Mouse (Mus musculus) embryo, embryonic 10.5 days (tissue): ENCODE measurements at regions not wholly inside any gene's neighbourhood (a gene's known extent, or its start where the extent isn't known, plus 50 kb on each side); places are given as distances from the start of the nearest gene placed in this dataset.
"Not testable (repeated sequence)": the region's sequence is repeated elsewhere in the genome, so short reads cannot be mapped to it uniquely, and the experiment has no call there.

ENCODE experiments used
- DNase-seq: peaks from one replicate; pipeline ENCODE4 v3.0.0-alpha.2; 2015; ENCODE audit warnings: low spot score

DNA sequence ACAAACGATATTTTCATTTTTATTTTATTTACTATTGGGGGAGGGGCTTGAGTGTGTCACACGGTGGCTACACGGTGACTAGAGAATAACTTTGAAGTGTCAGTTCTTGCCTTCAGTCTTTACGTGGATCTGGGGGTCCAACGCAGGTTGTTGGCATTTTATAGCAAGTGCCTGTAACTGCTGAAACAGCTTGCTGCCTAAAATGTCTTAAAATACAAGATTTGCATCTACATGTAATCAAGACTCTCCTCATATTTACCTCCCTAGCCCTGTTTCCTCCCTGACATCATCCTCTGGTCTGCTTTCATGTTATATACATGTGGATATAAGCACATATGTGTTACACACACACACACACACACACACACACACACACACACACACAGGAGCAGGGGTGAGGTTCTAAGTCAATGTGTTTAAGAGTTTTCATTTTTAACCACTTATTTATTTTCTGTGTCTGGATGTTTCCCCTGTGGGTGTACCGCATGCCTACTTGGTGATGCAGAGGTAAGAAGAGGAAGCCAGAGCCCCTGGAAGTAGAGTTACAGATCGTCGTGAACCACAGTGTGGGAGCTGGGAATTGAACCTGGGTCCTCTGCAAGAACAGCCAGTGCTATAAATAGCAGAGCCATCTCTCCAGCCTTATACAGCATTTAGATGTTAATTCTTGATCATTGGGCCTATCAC is 119.5 kb upstream of the Cpsf6 start:
- DNase-seq = no peak

DNA sequence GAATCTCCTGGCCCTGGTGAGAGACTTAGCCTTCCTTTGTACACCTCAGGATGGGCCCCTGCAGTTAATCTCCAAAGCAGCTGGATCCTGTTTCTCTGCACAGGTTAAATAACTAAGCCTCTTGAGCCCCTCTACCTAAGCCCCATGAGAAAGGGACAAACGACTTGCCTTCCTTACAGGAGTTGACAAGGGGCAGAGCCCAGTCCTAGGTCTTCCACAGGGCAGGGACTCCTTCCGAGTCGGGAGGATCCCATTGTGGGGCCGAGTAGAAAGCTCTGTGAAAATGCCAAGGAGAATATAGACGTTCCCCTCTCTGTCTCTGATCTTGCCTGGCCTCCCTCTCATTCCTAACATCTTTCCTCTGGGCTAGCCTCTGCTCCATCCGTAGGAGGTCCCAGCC is 118.7 kb upstream of the Cpsf6 start:
- DNase-seq = no peak

DNA sequence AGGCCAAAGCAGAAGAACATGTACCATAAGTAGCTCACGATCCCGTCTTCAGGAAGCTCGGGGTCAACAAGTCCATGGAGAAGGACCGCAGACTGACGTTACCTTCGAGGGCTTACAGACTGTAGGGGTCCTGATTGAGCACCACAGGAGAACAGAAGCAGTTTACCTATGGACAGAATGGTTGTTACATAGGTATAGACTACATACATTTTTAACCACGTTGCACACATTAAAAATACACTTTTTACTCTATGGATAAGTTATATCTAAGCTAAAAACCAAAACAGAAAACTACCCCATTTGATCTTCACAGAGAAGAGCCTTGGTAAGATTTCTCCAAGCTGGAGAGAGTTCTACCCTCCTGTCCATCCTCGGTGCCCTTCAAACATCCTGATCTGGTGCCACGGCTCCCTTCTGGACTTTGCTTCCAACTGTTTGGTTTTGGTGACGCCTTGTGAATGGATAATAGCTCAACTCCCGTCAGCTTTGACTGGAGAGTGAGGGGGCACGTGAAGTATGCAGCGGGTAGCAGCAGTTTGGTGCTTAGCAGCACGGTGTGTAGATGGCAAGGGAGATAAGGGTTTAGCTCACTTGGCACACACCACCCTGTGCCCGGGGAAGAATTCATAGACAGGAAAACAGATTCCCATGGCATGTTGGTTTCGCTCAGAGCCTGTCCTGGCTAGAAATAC is 117.9 kb upstream of the Cpsf6 start:
- DNase-seq = no peak

DNA sequence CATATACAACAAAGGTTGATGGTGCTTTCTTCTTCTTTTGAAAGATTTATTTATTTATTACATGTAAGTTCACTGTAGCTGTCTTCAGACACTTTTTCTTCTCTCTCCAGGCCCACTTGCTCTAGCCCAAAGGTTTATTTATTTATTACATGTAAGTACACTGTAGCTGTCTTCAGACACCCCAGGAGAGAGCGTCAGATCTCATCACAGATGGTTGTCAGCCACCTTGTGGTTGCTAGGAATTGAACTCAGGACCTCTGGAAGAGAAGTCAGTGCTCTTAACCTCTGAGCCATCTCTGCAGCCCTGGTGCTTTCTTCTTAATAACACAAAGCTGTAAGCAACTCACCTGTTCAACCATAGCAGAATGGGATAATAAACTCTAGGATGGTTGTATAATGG is 117.3 kb upstream of the Cpsf6 start:
- not testable (repeated sequence) for DNase-seq

DNA sequence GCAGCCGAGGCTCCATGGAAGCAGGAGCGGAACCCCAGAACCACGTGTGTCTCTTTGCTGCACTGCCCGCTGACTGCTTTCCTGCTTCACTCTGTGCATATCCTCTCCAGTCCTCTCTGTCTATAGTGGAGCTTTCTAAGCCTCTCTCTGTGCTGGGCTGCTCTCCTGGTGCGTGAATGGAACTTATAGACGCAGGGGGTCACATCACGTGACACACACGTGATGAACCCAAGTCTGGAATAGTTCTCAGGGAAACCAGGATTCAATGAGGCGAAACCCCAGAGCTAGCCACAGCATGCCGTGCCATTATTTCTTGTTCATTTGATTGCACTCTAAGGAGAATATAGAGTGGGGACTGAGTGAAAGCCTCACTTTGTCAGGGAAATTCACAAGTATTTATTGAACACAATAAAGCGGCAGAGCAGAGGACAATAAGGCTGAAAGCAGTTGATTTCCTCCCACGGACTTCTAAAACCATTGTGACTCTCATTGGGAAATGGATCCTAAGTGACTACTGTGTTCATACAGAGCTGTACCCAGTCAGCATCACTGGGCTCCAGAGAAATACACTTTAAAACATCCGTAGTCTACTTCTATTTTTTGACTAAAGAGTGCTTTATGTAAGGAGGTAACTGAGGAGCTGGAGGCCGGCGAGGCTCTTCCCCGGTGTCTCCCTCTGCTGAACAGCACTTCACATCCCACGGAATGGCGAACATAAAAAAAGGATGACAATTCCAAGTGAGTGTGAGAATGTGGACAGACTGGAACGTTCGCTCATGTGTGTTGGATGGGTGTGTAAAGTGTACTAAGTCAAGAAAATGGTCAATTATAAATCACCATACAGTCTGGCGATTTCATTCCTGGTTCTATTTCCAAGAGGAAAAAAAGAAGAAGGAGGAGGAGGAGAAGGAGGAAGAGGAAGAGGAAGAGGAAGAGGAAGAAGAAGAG is 116.5 kb upstream of the Cpsf6 start:
- peak; percentile 26 for DNase-seq

DNA sequence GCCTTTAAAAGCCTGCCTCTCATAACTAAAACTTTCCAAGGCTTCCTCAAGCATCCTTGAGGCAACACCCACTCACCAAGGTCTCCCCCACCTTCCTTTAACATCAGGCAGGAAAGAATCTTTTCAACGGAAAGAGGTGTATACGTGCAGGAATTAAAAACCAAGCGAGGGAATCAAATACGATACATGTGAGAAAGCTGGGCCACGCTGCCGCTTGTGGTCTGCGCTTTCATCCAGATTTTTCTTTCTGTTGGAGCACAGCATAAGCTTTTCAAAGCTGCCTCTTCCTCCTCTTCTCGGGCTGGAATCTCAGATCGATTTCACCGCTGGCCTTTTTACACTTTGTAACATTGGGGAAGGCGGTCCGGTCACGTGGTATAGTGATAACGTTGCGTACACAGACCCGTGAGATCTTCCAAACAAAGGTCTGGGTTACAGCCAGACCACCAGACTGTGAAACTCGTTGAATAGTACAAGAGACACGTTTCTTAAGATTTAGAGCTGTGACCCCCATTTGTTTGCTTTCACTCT is 114.4 kb upstream of the Cpsf6 start:
- peak; percentile 55 for DNase-seq

DNA sequence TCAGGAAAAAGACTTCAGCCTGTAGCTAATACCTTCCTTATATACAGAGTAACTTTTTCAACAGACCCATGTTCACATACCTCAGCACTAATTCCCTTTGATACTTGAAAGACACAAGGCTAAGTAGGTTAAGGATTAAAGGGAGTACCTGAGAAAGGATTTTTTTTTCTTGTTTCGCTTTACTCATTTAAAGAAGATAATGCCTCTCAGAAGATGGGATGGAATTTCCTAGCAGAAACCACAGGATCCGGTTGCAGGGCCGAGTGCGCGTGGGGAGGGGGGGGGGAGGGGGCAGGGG is 114.0 kb upstream of the Cpsf6 start:
- DNase-seq = no peak

DNA sequence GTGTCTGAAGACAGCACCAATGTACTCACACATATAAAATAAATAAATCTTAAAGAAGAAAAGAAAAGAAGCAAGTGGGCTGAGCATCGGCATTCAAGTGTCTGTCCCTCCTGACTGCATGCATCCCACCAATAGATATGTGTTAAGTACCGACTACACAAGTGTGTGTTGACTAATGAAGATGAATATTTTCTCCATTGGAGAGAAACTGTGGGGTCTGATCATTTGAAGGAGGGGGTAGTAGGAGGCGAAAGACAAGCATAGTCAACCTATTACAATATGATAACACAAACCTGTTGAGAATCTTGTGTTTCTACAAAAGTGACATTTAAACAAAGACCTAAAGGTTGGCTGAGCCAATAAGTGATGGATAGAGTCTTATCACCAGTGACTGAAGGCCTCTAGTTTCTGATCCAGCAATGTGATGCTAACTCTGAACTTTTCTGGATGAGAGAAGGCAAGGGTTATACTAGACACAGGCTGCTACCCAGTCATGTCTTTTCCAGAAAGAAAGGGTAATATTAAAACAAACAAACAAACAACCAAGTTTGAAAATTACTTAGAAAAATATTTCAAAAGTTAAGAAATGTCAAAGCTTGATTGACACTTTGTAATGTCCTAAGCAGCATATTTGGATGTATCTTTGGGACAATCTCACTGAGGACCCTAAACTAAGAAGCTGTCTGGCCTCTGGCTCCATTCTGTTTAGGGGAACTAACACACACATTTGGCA is 113.4 kb upstream of the Cpsf6 start:
- DNase-seq = no peak

DNA sequence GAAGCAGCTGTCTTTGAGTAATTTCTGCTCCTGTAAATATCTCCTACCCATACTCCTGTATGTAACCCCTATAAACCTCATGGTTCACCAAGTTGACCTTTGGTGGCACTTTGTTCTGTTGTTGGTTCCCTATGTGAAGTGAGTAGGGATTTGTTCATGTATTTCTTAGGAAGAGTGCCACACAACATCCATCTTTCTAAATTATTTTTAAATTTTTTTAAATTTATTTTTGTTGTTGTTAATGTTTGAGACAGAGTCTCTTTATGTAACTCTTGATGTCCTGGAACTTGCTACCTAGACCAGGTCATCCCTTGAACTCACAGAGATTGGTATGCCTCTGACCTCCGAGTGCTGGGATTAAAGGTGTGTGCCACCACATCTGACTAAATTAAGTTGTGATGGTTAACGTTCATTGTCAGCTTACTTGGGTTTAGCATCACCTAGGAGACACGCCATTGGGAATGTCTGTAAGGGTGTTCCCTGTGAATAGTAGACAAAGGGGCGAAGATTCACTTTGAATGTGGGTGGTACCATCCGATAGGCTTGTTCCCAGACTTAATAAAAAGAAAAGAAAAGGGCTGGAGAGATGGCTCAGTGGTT is 112.7 kb upstream of the Cpsf6 start:
- DNase-seq = no peak

DNA sequence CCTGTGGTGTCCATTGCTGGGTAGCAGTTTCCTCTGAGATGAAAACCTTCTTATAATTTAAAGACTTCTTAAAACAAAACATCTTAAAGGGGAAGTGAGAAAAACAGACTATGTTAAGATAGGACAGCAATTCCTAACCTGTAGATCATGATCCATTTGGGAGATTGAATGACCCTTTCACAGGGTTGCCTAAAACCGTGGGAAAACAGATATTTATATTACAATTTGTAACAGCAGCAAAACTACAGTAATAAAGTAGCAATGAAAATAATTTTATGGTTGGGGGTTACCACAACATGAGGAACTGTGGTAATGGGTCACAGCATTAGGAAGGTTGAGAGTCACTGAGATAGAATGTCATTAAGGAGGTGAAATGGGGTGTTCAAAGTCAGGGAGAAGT is 111.9 kb upstream of the Cpsf6 start:
- DNase-seq = no peak

DNA sequence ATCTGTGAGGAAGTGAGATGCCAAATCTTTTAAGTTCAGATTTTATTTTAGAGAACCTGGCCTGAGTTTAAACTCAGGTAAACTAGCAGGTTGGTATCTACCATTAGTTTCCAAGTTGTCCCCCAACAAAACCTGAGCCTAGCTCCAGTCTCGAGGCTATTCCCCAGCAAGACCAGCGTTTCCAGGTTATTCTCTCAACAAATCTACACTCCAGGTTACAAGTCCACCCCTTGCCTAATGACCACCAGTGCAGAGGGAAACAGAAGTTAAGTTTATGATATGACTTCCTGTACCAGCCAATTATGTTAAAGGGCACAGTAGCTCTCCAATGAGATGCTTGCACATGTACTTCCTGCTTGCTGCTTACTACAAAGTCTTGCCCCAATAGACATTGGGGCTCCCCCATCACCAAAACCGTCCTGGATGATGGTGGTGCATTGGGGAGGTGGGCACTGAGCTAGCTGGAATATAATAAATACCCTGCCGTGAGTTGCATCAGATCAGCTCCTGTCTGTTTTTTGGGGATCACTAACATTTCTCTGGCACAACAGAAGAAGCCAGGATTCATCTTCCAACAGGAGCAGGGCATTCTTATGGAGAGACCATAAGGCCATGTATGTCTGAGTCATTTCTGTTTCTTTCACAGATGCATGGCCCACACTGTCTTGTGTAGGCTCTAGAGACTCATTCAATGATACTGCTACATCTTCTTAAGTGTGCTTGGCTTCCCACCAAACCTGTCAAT is 111.2 kb upstream of the Cpsf6 start:
- DNase-seq = no peak

DNA sequence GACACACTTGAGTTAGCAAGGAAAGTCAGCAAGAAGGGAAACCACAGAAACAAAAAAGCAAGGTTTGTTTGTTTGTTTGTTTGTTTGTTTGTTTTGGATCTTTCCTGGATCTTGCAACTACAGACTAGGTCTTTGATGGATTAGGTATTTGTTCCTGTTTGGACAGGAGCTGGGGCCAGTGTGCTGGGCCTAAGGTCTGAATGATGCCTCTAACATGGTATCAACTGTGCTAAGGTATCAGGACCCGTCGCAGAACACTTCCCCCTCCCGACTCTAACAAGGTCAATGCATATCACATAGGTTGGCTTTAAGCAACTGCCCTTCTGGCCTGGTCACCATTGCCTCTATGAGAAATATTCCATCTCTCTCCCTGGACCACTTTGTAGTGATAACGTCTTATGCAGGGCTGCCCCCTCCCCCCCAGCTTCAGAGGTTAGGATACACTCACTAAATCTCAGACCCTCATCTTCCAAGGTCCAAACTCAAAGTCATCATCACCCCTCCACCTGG is 103.3 kb upstream of the Cpsf6 start:
- DNase-seq = no peak

DNA sequence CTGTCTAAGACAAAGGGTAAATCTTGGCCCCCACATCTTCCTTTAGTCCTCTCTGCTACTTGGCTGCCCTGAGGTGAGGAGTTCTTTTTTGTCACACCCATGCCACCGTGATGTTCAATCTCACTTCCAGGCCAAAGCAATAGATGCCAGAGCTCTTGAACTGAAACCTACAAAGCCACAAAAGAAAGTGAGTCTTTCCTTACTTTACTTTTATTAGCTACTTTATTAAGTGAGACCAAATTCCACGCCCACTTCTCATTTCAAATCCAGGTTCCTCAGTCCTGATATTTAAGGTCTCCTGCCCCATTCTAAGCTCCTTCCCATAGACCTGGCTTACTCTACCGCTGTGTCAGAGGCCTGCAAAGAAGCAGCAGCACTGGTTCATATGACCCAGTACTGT is 102.5 kb upstream of the Cpsf6 start:
- DNase-seq = no peak

DNA sequence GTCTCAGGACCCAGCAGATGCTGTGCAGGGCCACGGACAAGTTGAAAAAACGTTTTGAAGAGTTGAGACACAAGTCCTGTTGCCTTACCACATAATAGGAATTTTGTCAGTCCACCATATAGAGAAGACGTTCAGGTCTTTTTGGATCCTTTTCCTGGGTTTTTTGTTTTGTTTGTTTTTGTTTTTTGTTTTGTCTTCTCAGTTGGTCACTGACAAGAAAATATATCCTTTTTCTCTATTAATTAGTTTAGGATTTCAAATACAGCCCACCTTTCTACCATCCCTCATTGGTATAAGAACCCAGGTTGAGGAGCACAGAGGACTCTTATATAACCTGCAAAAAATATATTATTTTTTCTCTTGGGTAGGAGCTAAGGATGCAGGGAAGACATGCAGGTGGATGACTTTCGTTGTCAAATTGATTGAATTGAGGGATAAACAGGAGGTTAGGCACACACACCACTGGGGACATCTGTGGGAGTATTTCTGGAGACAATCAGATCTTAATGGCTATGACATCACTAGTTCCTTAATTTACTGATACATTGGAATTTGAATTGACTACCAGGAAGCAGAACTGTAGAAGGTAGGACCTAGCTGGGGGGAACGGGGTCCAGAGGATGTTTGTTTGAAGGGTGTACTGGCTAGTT is 101.7 kb upstream of the Cpsf6 start:
- no peak for DNase-seq

DNA sequence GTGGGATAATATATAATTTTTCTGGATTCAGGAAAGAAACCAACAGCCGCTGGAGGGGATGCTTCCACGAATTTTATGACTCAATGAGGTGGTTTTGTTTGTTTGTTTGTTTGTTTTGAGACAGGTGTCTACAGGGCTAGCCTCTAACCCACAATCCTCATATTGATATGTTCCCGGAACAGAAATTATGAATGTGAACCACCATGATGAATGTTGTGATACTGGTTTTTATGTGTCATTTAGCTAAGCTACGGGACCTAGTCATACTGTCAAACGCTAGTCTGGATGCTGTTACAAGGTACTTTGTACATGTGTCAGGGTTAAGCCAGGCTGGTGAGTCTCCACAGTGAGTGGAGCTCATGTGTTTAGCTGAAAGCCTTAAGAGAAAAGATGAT is 100.6 kb upstream of the Cpsf6 start:
- DNase-seq = no peak

DNA sequence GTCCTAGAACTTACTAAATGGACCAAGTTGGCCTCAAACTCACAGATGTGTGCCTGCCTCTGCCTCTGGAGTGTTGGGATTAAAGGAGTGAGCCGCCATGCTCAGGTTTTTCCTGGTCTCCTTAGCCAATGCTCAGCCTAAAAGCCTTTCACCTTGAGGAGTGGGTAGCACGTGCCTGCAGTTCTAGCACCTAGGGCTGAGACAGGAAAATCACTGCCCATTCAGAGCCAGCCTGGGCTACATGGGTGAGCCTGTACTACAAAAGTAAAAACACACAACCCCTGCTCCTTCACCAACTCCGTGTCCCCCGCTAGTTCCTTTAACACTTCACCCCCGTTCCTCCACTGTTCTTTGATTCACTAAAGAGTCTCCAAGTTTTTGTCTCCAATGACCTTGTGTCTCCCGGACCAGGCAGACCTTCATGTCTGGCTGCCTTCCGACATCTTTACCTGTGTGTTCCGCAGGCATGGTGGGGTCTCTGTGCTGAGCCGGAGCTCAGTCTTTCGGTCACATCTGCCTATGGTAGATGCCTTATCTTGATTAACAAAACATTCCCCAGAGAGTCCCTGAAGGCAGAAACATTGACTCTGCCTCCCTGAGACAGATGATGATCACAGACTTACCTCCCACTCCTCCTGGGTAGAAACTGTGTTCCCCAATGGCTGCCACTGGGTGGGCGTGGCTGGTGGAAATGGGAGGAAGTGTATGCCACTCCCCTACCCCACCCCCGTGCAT is 100.1 kb upstream of the Cpsf6 start:
- no peak for DNase-seq

DNA sequence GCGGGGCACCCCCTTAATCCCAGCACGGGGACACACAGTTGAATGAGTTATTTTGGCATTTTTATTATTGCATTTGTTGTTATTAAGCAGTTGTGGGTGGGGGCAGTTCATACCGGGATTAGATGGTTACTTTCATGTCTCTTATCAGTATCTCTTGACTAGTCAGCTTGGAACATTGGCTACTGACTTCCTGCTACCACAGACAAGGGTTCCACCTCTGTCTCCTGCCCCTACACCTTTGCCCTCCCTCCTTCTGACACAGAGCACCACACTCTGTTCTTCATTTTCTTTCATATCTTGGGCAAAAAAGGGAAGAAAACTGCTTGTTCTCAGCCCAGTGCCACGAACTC is 99.1 kb upstream of the Cpsf6 start:
- DNase-seq = no peak

DNA sequence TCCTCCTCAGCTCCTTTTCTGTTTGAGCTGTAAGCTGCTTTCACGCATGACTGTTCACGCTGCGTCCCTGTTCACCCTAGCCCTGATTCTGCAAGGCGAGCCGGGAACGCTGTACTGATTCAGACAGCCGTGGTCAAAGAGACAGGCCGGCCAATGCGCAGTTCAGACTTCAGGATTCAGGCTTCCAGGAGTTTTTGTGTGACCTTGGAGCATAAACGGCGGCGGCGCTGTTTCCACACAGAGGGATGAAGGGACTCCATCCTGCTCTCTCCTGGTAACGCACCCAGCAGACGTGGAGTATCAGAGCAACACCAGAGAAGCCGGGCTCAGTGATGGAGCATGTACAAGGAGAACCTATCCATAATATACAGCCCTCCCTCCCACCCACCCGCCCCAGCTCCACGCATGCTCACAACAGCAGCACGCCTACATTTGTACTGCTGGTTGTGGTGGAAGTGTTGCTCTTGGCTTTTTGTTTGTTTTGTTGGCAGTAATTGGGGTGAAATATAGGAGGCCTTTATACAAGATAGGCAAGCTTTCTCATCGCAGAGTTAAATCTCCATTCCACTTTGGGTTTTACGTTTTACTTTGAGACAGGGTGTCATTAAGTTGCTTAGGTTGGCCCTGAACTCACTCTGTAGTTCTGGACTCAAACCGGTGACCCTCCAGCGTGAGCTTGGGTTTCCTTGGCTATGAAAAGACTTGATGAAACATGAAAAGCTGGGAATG is 98.6 kb upstream of the Cpsf6 start:
- peak; percentile 54 for DNase-seq
